Mouse (Mus musculus) heart, postnatal 10 days (tissue): ENCODE data around the gene Ssc4d. TPM values are rescaled to one million over a fixed set of nuclear protein-coding genes. Genes with fewer than 3 reads are reported as not detected.
A peak's percentile ranks its signal among the peaks of the same experiment; 100 is the strongest.

Source experiments
- DNase-seq, 2 experiments: peaks; one replicate each; pipeline ENCODE4 v3.0.0; 2021
- intact Hi-C: fragments of 180-260 bp; cut with DNase I; formaldehyde crosslinking; loops from one replicate; pipeline ENCODE4 v1.15.1; 2025
- total RNA-seq, 2 experiments: library from RNA; stranded (reverse); gene quantifications; 2 replicates each; pipeline ENCODE4 v1.2.3; 2021

Gene Ssc4d
- total RNA-seq, result 1 to 10 TPM in 1 of 2 experiments, under 1 TPM in 1; 0.43 to 1.4 TPM

GRCm38 (mm10) chr5:135974365-135974764, at the start of gene Ssc4d:
Ssc4d (minus strand) TSS chr5:135974531.
- no peak for DNase-seq
- intact Hi-C loops, result no loop called here

GRCm38 (mm10) chr5:136019907-136020306, 45.6 kb upstream of the Ssc4d start:
- intact Hi-C loops, result no loop called here
- no peak for DNase-seq

- no peak for DNase-seq
- intact Hi-C loops, result no loop called here
Observed at GRCm38 (mm10) chr5:136018726-136019125, 44.4 kb upstream of the Ssc4d start.

GRCm38 (mm10) chr5:136017262-136017661, 42.9 kb upstream of the Ssc4d start:
- peak; percentile 34 to 43 for DNase-seq
- intact Hi-C loops, result no loop called here

DNA sequence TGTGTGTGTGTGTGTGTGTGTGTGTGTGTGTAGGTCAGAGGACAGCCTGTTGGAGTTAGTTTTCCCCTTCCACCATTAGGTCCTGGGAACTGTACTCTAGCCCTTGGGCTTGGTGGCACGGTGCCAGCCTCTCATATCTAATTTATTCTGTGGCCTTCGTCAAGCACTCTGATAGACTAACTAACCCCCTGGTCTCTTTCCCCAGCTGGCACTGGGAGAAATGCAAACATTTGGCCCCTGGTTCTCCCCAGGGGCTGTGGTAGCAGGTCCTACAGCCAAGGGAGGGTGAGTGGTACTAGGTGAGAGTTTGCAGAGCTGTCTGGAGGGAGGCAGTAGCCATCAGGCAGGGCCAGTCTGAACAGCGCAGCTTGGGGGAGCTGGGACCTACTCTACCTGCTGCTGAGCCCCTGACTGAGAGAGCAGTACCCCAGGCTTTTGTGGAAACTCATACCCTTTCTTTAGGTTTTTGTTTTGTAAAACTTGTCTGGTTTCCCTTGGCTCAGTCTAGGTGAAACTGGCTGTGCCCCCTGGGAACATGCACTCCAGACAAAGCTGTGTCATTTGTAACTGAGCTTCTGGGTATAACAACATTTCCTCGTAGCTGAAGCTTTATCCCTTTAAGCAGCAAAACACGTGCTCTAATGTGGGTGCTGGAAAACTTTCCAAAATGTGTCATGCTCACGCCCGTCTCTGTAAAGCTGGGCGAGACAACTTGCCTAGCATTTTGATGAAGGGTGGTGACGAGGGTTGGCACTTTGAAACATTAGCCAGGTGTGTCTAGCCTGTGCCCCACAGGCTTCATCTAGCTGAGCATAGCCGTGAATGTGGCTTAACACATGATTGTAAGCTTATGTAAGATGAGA, 41.9 kb upstream of the Ssc4d start:
- intact Hi-C loops, result no loop called here
- peak; percentile 25 to 42 for DNase-seq

DNA sequence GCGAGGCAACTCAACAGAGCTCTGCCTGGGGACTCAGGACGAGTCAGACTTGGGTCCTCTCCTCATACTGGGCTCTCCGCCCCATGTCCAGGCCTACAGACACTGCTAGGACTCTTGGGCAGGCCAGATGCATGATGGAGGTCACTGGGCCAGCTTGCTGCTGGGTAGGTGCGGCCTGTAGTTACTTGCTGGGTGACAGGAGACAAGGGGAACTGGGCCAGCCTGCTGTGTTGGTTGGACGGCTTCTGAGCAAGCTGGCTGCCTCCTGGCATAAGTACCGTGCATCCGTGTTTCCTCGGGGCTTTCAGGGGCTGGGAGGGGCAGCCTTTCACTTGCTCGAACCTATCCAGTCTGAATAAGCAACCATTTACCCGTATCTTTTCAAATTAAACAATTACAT, 41.3 kb upstream of the Ssc4d start:
- DNase-seq, result peak; percentile 14 to 23

GRCm38 (mm10) chr5:136014877-136015276, 40.5 kb upstream of the Ssc4d start:
- intact Hi-C loops, result no loop called here
- peak; percentile 54 to 60 for DNase-seq

More for the DNA sequence above, 41.3 kb upstream of the Ssc4d start:
- intact Hi-C loops, result no loop called here

GRCm38 (mm10) chr5:136007745-136008144, 33.4 kb upstream of the Ssc4d start:
- DNase-seq, result no peak
- intact Hi-C loops, result no loop called here

- no peak for DNase-seq
- intact Hi-C loops, result no loop called here
Observed at GRCm38 (mm10) chr5:136004537-136004936, 30.2 kb upstream of the Ssc4d start.

DNA sequence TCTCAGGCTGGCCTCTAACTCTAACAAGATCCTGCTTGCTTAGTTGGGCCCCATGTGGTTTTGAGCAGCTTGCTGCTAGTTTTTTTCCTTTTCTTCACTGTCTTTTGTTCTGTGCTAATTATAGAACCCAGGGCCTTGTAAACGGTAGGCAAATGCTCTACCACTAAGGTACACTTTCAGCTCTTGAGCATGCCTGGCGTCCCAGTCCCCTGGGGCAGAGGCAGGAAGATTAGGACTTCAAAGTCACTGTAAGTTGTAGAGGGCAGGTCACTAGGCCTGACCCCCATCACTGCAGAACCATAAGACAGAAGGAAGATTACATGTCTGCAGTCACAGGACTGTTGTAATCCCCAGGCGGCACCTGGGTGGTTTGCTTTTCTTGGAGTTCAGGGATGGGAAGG, 28.4 kb upstream of the Ssc4d start:
- intact Hi-C loops, result no loop called here
- DNase-seq, result no peak

GRCm38 (mm10) chr5:136002325-136002724, 28.0 kb upstream of the Ssc4d start:
- intact Hi-C loops, result no loop called here
- no peak for DNase-seq

GRCm38 (mm10) chr5:136001222-136001621, 26.9 kb upstream of the Ssc4d start:
- intact Hi-C loops, result no loop called here
- DNase-seq, result no peak

DNA sequence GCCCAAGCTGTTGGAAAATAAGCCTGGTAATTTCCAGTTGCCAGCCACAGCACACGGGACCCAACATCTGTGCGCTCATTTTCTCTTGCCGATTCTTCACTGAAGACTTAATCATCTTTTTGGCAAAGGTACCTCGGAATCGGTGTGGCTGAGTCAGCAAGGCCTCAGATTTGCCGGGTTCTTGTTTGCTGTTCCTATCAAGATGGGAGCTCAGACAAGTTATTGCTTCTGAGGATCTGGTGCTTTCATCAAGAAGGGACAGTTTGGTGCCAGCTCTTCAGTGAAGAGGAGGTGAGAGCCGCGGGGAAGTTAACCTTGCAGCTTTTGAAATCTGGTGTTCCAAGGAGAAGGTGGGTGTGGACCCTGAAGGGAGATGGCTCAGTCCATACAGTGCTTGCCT, 21.8 kb upstream of the Ssc4d start:
- intact Hi-C loops, result no loop called here
- no peak for DNase-seq

- peak; percentile 95 to 96 for DNase-seq
- intact Hi-C loops, result no loop called here
Observed at GRCm38 (mm10) chr5:135994725-135995687, 20.7 kb upstream of the Ssc4d start, which contains the start of gene Dtx2. Dtx2 (plus strand) TSS chr5:135994800.

- DNase-seq, result no peak
- intact Hi-C loops, result no loop called here
Observed at GRCm38 (mm10) chr5:135994335-135994724, 20.0 kb upstream of the Ssc4d start.

GRCm38 (mm10) chr5:135993381-135993965, 19.1 kb upstream of the Ssc4d start:
- intact Hi-C loops, result no loop called here

GRCm38 (mm10) chr5:135990601-135991000, 16.3 kb upstream of the Ssc4d start:
- intact Hi-C loops, result no loop called here
- no peak for DNase-seq

More at GRCm38 (mm10) chr5:135993381-135993965, 19.1 kb upstream of the Ssc4d start:
- no peak for DNase-seq

GRCm38 (mm10) chr5:135987248-135987647, 12.9 kb upstream of the Ssc4d start:
- DNase-seq, result peak in 1 of 2 experiments; percentile 47
- intact Hi-C loops, result no loop called here

GRCm38 (mm10) chr5:135984546-135985044, 10.3 kb upstream of the Ssc4d start:
- no peak for DNase-seq
- intact Hi-C loops, result loop anchor here (5.0 kb wide), 3 partner anchors 43 to 82 kb away; no protein-coding TSS in a partner anchor

GRCm38 (mm10) chr5:135982398-135982797, 8.1 kb upstream of the Ssc4d start:
- intact Hi-C loops, result loop anchor here (1.0 to 5.0 kb wide), 4 partner anchors 45 to 80 kb away; no protein-coding TSS in a partner anchor

More at GRCm38 (mm10) chr5:135982398-135982797, 8.1 kb upstream of the Ssc4d start:
- peak; percentile 82 to 86 for DNase-seq
